Mouse (Mus musculus) embryonic facial prominence, embryonic 12.5 days (tissue): Measurements from ENCODE around the gene Kcnh4. TPM values are rescaled to one million over a fixed set of nuclear protein-coding genes. Genes with fewer than 3 reads are reported as not detected.

ENCODE experiments used
- ATAC-seq: fragments of 200-750 bp; cut with Nextera tagmentation; 2 replicates; pipeline ENCODE4 v1.8.0; 2017; ENCODE audit not compliant: insufficient number of reproducible peaks, insufficient read depth, low FRiP score, low TSS enrichment
- H3K27ac ChIP-seq: fragments of 300-500 bp; sonication (generic); 2 replicates; pipeline ENCODE4 v1.5.1; 2016; ENCODE audit warnings: mild to moderate bottlenecking
- H3K27me3 ChIP-seq: fragments of 300-500 bp; sonication (generic); 2 replicates; pipeline ENCODE4 v1.6.1; 2016; ENCODE audit warnings: mild to moderate bottlenecking, moderate library complexity
- H3K36me3 ChIP-seq: fragments of 300-500 bp; sonication (generic); 2 replicates; pipeline ENCODE4 v1.6.1; 2016; ENCODE audit warnings: mild to moderate bottlenecking
- H3K4me1 ChIP-seq: fragments of 300-500 bp; sonication (generic); 2 replicates; pipeline ENCODE4 v1.6.1; 2016
- H3K4me2 ChIP-seq: fragments of 300-500 bp; sonication (generic); replicated peaks from 2 replicates; pipeline ENCODE4 v1.6.1; 2016; ENCODE audit warnings: mild to moderate bottlenecking, moderate library complexity
- H3K4me3 ChIP-seq: fragments of 300-500 bp; sonication (generic); 2 replicates; pipeline ENCODE4 v1.5.1; 2016; ENCODE audit warnings: mild to moderate bottlenecking
- H3K9ac ChIP-seq: fragments of 300-500 bp; sonication (generic); 2 replicates; pipeline ENCODE4 v1.6.1; 2016; ENCODE audit warnings: mild to moderate bottlenecking, moderate library complexity
- H3K9me3 ChIP-seq: fragments of 300-500 bp; sonication (generic); 2 replicates; pipeline ENCODE4 v1.6.1; 2016; ENCODE audit warnings: mild to moderate bottlenecking, moderate library complexity
- WGBS: fragments of 180-500 bp; shearing (Covaris S2); methylation state at CpG from one replicate; pipeline ENCODE4 v1.1.7; 2016; 5-methylcytosine and 5-hydroxymethylcytosine counted together
- polyA plus RNA-seq: library from polyadenylated mRNA; unstranded; fragments of >200 nt; fragmentation: Nextera tagmentation; extraction: Ambion mirVana; gene quantifications from 2 replicates; pipeline ENCODE4 v1.2.1, GENCODE M21; 2016

Kcnh4 gene
- polyA plus RNA-seq, 1 experiment from 2014 or later: 0.46 TPM

DNA sequence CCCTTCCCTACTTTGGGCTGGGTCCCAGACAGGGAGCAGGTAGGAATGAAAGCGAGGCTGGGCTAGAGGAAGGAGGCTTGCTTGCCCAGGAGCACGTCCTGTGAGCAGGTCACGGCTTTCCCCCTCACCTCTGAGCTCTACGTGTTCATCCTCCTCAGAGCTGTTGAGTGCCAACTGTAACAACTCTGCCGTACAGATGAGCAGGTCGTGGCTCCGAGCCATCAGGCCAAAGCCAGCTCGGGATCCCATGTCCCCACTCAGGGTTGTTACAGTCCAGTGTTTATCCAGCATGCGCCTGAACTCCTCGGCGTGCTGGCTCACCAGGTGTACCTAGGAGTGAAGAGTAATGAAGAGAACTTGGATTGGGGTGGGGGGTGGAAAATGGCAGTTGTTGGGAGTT, 56.4 kb downstream of the Kcnh4 start:
- 71% methylated on average over 11 of the region's 11 CpGs for WGBS
- no peak overlapping the region for H3K4me3 ChIP-seq
- peaks cover 41% of the 10 kb centered on the region for H3K36me3 ChIP-seq
- H3K9ac ChIP-seq: no peak overlapping the region
- H3K9me3 ChIP-seq: no peaks in the 10 kb centered on the region
- H3K4me2 ChIP-seq: no peak overlapping the region
- H3K27ac ChIP-seq: no peak overlapping the region
- no peaks in the 10 kb centered on the region for H3K4me1 ChIP-seq
- 0 out of 2 replicates have a peak, but pooled peaks cover 6% of the 10 kb centered on the region for H3K27me3 ChIP-seq
- ATAC-seq: no peak

DNA sequence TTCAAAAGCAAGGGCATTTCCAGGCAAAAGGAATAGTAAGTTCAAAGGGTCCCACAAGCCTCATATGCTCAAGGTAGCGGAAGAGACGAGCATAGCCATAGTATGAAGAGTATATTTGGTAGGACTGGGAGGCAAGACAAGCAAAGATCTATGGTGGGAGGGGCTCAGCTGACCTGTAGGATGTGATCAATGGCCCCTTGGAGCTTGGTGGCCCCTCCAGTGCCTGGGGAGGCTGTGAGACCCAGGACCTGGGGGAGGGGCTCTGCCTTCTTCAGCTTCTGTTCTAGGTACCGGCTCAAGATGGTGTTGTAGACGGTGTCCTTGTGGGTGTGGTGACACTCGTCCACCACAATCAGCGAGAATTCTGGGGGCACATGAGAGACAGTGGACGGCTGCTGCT, 56.8 kb downstream of the Kcnh4 start:
- ATAC-seq: no peak
- no peak overlapping the region for H3K27ac ChIP-seq
- 0 out of 2 replicates have a peak, but pooled peaks cover 6% of the 10 kb centered on the region for H3K27me3 ChIP-seq
- peaks cover 36% of the 10 kb centered on the region for H3K36me3 ChIP-seq
- no peak overlapping the region for H3K4me3 ChIP-seq
- no peaks in the 10 kb centered on the region for H3K4me1 ChIP-seq
- H3K4me2 ChIP-seq: peak overlapping the region; percentile 27; the same call in 1 of the 2 replicates
- no peaks in the 10 kb centered on the region for H3K9me3 ChIP-seq
- WGBS: 45% methylated on average over 7 of the region's 7 CpGs
- no peak overlapping the region for H3K9ac ChIP-seq

DNA sequence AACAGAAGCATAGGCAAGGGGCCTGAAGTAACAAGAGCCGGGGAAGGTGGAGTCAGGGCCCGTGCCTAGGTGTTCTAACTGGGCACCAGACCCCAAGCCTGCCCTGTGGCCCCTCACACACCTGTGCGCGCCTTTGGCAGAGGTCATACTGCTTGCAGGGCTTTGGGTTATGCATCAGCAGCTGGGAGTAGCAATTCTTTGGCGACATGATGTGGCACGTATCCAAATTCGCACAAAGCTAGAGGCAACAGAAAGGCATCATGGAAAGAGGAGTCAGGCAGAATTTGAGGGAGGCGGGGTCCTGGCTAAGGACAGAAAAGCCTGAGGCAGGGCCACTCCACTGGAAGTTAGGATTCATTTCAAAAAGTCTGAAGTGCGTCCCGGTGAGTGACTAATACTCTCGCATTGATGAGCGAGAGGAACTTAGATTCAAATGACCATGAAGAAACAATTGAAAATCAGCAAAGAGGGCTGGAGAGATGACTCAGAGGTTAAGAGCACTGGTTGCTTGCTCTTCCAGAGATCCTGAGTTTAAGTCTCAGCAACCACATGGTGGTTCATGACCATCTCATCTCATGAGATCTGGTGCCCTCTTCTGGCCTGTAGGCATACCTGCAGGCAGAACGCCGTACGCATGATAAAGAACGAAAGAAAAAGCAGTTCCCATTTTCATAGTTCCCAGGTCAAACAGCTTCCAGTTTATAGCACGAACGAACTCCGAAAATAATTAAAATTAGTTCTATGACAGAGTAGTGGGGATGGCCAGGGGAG, 57.5 kb downstream of the Kcnh4 start:
- Histone ChIP-seq H3K4me2 (peak overlapping the region; percentile 27; the same call in 1 of the 2 replicates), H3K9ac (no peak overlapping the region)
- peak; percentile 31; the same call in 1 of the 2 replicates for ATAC-seq

DNA sequence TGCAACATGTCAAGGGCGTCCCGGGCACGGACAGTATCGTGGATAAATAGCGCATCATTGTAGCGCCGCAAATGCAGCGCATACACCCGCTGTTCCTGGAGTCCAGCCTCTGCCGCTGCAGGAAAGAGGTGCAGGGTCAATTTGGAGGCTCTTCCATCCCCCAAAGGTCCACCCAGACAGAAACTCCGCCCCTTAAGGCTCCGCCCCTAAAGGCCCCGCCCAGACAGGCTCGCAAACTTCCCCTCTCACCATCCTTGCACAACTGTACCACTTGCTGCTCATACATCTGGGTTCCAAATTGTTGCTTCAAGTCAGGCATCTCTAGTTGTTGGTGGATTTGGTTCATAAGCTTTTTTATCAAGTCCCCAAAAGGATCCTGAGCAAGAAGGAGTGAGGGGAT, 58.4 kb downstream of the Kcnh4 start:
- H3K9ac ChIP-seq: no peak overlapping the region
- no peaks in the 10 kb centered on the region for H3K4me1 ChIP-seq
- 3% methylated on average over 14 of the region's 14 CpGs for WGBS
- H3K27me3 ChIP-seq: 0 out of 2 replicates have a peak, but pooled peaks cover 6% of the 10 kb centered on the region
- peak overlapping the region; percentile 36 for H3K4me2 ChIP-seq
- H3K27ac ChIP-seq: no peak overlapping the region
- no peak for ATAC-seq
- peaks cover 20% of the 10 kb centered on the region for H3K36me3 ChIP-seq
- peak overlapping the region; percentile 16; the same call in 1 of the 2 replicates for H3K4me3 ChIP-seq
- H3K9me3 ChIP-seq: no peaks in the 10 kb centered on the region

More for the DNA sequence above, 57.5 kb downstream of the Kcnh4 start:
- H3K4me3 ChIP-seq: no peak overlapping the region
- no peak overlapping the region for H3K27ac ChIP-seq
- WGBS: 35% methylated on average over 19 of the region's 19 CpGs
- no peaks in the 10 kb centered on the region for H3K9me3 ChIP-seq
- H3K36me3 ChIP-seq: peaks cover 30% of the 10 kb centered on the region
- H3K4me1 ChIP-seq: no peaks in the 10 kb centered on the region
- H3K27me3 ChIP-seq: 0 out of 2 replicates have a peak, but pooled peaks cover 6% of the 10 kb centered on the region

DNA sequence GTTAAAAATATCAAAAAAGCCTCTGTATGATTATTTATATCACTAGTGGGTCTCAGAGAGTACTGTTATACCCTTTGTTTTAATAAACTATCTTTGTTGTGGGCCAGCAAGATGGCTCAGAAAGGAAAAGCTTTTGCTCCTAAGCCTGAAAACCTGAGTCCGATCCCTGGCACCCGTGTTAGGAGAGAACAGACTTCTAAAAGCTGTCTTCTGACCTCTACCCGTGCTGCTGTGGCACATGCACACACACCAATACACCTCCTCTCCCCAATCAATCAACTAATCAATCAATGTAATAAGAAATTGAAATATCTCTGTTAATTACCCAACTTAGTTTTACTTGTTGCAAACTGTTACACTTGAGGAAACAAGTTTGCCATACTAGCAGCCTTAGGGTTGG, 59.0 kb downstream of the Kcnh4 start:
- Histone ChIP-seq H3K4me2 (no peak overlapping the region), H3K27me3 (0 out of 2 replicates have a peak, but pooled peaks cover 6% of the 10 kb centered on the region), H3K36me3 (peaks cover 14% of the 10 kb centered on the region; the same call in 1 of the 2 replicates), H3K9me3 (no peaks in the 10 kb centered on the region), H3K27ac (no peak overlapping the region), H3K9ac (no peak overlapping the region), H3K4me1 (no peaks in the 10 kb centered on the region), H3K4me3 (no peak overlapping the region)
- no peak for ATAC-seq
- 70% methylated on average over 3 of the region's 3 CpGs for WGBS

DNA sequence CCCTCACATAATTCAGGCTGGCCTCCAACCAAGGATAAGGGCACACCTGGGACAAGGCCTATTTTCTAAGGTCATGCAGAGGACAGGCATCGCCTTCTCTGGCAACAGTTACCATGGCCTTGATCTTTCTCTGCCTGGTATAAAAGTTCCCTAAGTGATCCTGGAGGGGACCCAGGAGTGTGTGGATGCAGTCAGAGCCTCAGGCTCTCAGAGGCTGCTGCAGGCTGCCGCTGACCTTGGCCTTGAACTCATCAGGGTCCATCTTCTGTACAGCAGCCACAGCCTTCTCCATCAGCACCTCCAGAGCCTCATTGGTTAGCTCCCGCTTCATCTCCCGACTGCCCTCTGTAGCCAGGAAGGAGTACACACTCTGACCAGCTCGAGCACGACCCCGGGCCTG, 61.8 kb downstream of the Kcnh4 start:
- WGBS: 70% methylated on average over 7 of the region's 7 CpGs
- Histone ChIP-seq H3K4me3 (no peak overlapping the region), H3K4me2 (no peak overlapping the region), H3K27ac (no peak overlapping the region), H3K4me1 (peaks cover 2% of the 10 kb centered on the region; the same call in 1 of the 2 replicates), H3K27me3 (0 out of 2 replicates have a peak, but pooled peaks cover 7% of the 10 kb centered on the region), H3K9me3 (no peaks in the 10 kb centered on the region), H3K9ac (no peak overlapping the region), H3K36me3 (no peaks in the 10 kb centered on the region)
- no peak for ATAC-seq

DNA sequence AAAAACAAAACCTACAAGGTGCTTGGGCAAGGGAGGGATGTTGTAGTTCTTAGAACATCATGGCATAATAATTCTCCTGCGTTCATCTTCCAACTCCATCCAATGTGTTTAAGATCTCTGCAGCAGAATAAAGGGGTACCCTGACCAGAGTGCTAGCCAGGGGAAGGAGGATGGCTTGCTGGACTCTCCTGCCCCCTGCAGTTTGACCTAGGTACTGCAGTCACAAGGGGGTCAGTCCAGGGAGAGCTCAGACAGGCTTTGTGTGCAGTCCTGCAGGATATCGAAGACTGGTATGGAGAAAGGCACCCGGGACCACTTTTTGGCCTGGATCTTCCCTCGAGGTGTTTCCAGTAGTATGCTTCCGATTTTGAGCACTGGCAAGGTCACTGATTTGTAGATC, 64.8 kb downstream of the Kcnh4 start:
- peaks cover 27% of the 10 kb centered on the region for H3K27me3 ChIP-seq
- no peaks in the 10 kb centered on the region for H3K36me3 ChIP-seq
- ATAC-seq: no peak
- peaks cover 9% of the 10 kb centered on the region; the same call in 1 of the 2 replicates for H3K4me1 ChIP-seq
- WGBS: 41% methylated on average over 5 of the region's 5 CpGs
- H3K9ac ChIP-seq: no peak overlapping the region
- H3K4me3 ChIP-seq: no peak overlapping the region
- no peak overlapping the region for H3K27ac ChIP-seq
- no peak overlapping the region for H3K4me2 ChIP-seq
- no peaks in the 10 kb centered on the region for H3K9me3 ChIP-seq

DNA sequence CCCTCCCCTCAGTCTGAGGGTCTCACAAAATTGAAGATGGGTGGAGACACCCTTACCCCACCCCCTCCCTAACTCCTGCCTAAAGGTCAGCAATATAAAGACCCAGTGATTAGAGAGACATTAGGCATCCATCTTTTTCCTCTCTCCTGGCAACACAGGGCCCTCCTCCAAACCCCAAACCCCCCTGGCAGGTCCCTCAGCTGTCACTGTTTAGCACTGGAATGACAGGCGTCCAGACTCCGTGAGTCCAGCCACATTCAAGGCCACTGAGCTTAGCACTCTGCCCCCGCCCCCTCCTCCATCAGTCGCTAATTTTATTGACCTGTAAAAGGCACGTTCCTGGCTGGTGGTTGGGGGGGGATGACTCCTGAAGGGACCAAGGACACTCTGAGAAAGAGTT, 66.6 kb downstream of the Kcnh4 start:
- no peak overlapping the region for H3K4me2 ChIP-seq
- no peaks in the 10 kb centered on the region for H3K9me3 ChIP-seq
- no peak overlapping the region for H3K27ac ChIP-seq
- no peak overlapping the region for H3K9ac ChIP-seq
- no peaks in the 10 kb centered on the region for H3K36me3 ChIP-seq
- no peak for ATAC-seq
- H3K27me3 ChIP-seq: peaks cover 29% of the 10 kb centered on the region
- H3K4me3 ChIP-seq: no peak overlapping the region
- WGBS: 18% methylated on average over 5 of the region's 5 CpGs
- peaks cover 9% of the 10 kb centered on the region; the same call in 1 of the 2 replicates for H3K4me1 ChIP-seq

DNA sequence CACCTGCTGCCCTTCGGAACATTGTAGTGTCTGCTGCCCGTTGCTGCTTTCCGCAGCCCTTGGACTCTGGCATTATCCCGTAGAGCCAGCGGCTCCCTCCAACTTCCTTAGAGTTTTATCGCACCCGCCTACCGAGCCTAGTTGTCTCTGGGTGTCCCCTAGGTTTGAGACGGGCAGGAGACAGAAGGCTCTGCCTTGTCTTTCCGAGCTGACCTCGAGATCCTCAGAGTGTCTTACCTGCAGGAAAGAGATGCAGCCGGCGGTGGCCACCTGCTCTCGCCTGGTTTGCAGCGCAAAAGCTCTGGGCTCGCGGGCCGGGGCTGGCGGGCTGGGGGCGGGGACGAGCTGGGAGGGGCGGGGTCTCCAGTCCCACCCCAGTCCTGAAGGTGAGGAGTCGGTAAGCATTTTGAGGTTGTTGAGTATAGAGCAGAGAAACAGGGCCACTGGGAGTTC, 67.6 kb downstream of the Kcnh4 start, which contains the start of gene Zfp385c:
Zfp385c (minus strand) TSS at position 292 of the 453 bp plus-strand sequence.
- 0 out of 2 replicates have a peak within 1 kb of the TSS, but pooled peaks have one; percentile 15 for H3K9ac ChIP-seq
- ATAC-seq: no peak
- 1% methylated on average over 23 of the region's 23 CpGs for WGBS

DNA sequence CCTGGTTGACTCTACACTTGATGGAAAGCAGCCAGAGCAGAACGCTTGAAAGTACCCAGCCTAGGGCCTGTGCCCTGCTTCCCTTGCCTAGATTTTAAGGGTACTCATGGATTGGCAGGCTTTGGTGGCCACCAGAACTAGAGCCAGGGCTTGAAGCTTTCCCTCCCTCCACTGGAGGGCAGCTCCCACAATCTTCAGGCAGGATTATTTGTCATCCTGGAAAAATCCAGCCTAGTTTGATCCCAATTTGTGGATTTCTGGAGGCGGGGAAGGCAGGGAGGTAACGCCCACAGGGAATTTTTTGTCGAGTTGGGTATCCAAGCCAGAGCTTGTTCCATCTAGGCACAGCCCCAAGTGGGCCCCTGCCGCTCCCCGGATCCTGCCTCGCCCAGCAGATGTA, 69.4 kb downstream of the Kcnh4 start:
- Histone ChIP-seq H3K27me3 (peaks cover 29% of the 10 kb centered on the region), H3K9ac (no peak overlapping the region), H3K4me3 (no peak overlapping the region), H3K27ac (no peak overlapping the region), H3K4me2 (no peak overlapping the region), H3K36me3 (no peaks in the 10 kb centered on the region), H3K9me3 (no peaks in the 10 kb centered on the region), H3K4me1 (peaks cover 9% of the 10 kb centered on the region; the same call in 1 of the 2 replicates)
- no peak for ATAC-seq
- 71% methylated on average over 7 of the region's 7 CpGs for WGBS

More for the DNA sequence above, 67.6 kb downstream of the Kcnh4 start, which contains the start of gene Zfp385c:
- H3K27me3 ChIP-seq: peaks cover 29% of the 10 kb centered on the region
- no peaks in the 10 kb centered on the region for H3K9me3 ChIP-seq
- no peak within 1 kb of the TSS for H3K27ac ChIP-seq
- peak within 1 kb of the TSS; percentile 57 for H3K4me2 ChIP-seq
- peak within 1 kb of the TSS; percentile 27 for H3K4me3 ChIP-seq
- H3K36me3 ChIP-seq: no peaks in the 10 kb centered on the region
- H3K4me1 ChIP-seq: peaks cover 9% of the 10 kb centered on the region; the same call in 1 of the 2 replicates
